Mouse (Mus musculus): Measurements from ENCODE around the gene Gpr82.

Gene Gpr82

GRCm38 (mm10) chrX:13700681-13701080 is 39.5 kb downstream of the Gpr82 start:
- no peak for DNase-seq

- DNase-seq = peak; percentile 24
These were observed 43.9 kb downstream of the Gpr82 start for GRCm38 (mm10) chrX:13705051-13705450.

- peak; percentile 67 for DNase-seq
These were observed 49.0 kb downstream of the Gpr82 start for GRCm38 (mm10) chrX:13710174-13710573.
